Mouse (Mus musculus): ENCODE results near the gene Nr3c2. TPM values are rescaled to one million over a fixed set of nuclear protein-coding genes. Genes with fewer than 3 reads are reported as not detected.

Nr3c2 gene
- total RNA-seq, 2 experiments from 2014 or later, result 9.3 to 10.0 TPM

- DNase-seq (ENCODE audit: low spot score in 2 of 2), result no peak
Observed at GRCm38 (mm10) chr8:77051399-77052275, 152.4 kb downstream of the Nr3c2 start.

- DNase-seq (ENCODE audit: low spot score in 2 of 2), result no peak
Observed at GRCm38 (mm10) chr8:77055492-77056021, 156.3 kb downstream of the Nr3c2 start.

GRCm38 (mm10) chr8:77056853-77057252 is 157.6 kb downstream of the Nr3c2 start:
- no peak for DNase-seq (ENCODE audit: low spot score in 2 of 2)

- DNase-seq (ENCODE audit: low spot score in 2 of 2), result no peak
Observed at GRCm38 (mm10) chr8:77082687-77083086, 183.4 kb downstream of the Nr3c2 start.

GRCm38 (mm10) chr8:77086036-77086435 is 186.8 kb downstream of the Nr3c2 start:
- no peak for DNase-seq (ENCODE audit: low spot score in 2 of 2)

- no peak for DNase-seq (ENCODE audit: low spot score in 2 of 2)
Observed at GRCm38 (mm10) chr8:77096721-77097120, 197.5 kb downstream of the Nr3c2 start.

GRCm38 (mm10) chr8:77098101-77098500 is 198.9 kb downstream of the Nr3c2 start:
- no peak for DNase-seq (ENCODE audit: low spot score in 2 of 2)

GRCm38 (mm10) chr8:77100370-77100769 is 201.1 kb downstream of the Nr3c2 start:
- DNase-seq (ENCODE audit: low spot score in 2 of 2), result no peak

GRCm38 (mm10) chr8:77102879-77103278 is 203.6 kb downstream of the Nr3c2 start:
- no peak for DNase-seq (ENCODE audit: low spot score in 2 of 2)

- DNase-seq (ENCODE audit: low spot score in 2 of 2), result no peak
Observed at GRCm38 (mm10) chr8:77112719-77113118, 213.5 kb downstream of the Nr3c2 start.

GRCm38 (mm10) chr8:77114769-77115168 is 215.5 kb downstream of the Nr3c2 start:
- no peak for DNase-seq (ENCODE audit: low spot score in 2 of 2)

GRCm38 (mm10) chr8:77116419-77117079 is 217.3 kb downstream of the Nr3c2 start:
- no peak for DNase-seq (ENCODE audit: low spot score in 2 of 2)

GRCm38 (mm10) chr8:77120810-77121570 is 221.7 kb downstream of the Nr3c2 start:
- no peak for DNase-seq (ENCODE audit: low spot score in 2 of 2)

- DNase-seq (ENCODE audit: low spot score in 2 of 2), result no peak
Observed at GRCm38 (mm10) chr8:77121571-77121890, 222.3 kb downstream of the Nr3c2 start.

- DNase-seq (ENCODE audit: low spot score in 2 of 2), result no peak
Observed at GRCm38 (mm10) chr8:77122300-77122699, 223.1 kb downstream of the Nr3c2 start.

- DNase-seq (ENCODE audit: low spot score in 2 of 2), result no peak
Observed at GRCm38 (mm10) chr8:77125777-77126176, 226.5 kb downstream of the Nr3c2 start.

- DNase-seq (ENCODE audit: low spot score in 2 of 2), result no peak
Observed at GRCm38 (mm10) chr8:77128006-77128405, 228.8 kb downstream of the Nr3c2 start.

GRCm38 (mm10) chr8:77132903-77133637 is 233.8 kb downstream of the Nr3c2 start:
- DNase-seq (ENCODE audit: low spot score in 2 of 2), result no peak

GRCm38 (mm10) chr8:77133797-77134385 is 234.6 kb downstream of the Nr3c2 start:
- no peak for DNase-seq (ENCODE audit: low spot score in 2 of 2)

- no peak for DNase-seq (ENCODE audit: low spot score in 2 of 2)
Observed at GRCm38 (mm10) chr8:77145285-77145684, 246.0 kb downstream of the Nr3c2 start.

Data from adrenal gland, adult 18-20 months (tissue).